Mouse (Mus musculus) brown adipose tissue, adult 24 weeks (tissue): ENCODE results near the gene Kif21a. TPM values are rescaled to one million over a fixed set of nuclear protein-coding genes. Genes with fewer than 3 reads are reported as not detected.

ENCODE experiments used
- H3K27ac ChIP-seq: fragments of 200-500 bp; replicated peaks from 2 replicates; pipeline ENCODE4 v1.5.1; 2012; ENCODE audit warnings: low read depth, mild to moderate bottlenecking, low read length
- H3K4me1 ChIP-seq: fragments of 200-500 bp; 2 replicates; pipeline ENCODE4 v1.6.1; 2012; ENCODE audit warnings: low read length, mixed read lengths; ENCODE audit not compliant: control insufficient read depth, insufficient read depth, insufficient read length
- H3K4me3 ChIP-seq: fragments of 200-500 bp; 2 replicates; pipeline ENCODE4 v1.5.1; 2012; ENCODE audit warnings: low read depth, mild to moderate bottlenecking, low read length, moderate library complexity; ENCODE audit not compliant: insufficient read depth
- polyA plus RNA-seq: library from polyadenylated mRNA; stranded (reverse); fragments of >200 nt; gene quantifications from 2 replicates; pipeline ENCODE4 v1.2.4, GENCODE M21; 2012; ENCODE audit not compliant: missing spikeins, insufficient read depth, insufficient read length

Kif21a gene
- polyA plus RNA-seq, 1 experiment: 10.6 TPM

- Histone ChIP-seq H3K27ac (no peak overlapping the region), H3K4me1 (no peaks in the 10 kb centered on the region), H3K4me3 (no peak overlapping the region)
These were observed 120.7 kb downstream of the Kif21a start for GRCm38 (mm10) chr15:90929043-90929442.

- Histone ChIP-seq H3K27ac (no peak overlapping the region), H3K4me3 (no peak overlapping the region), H3K4me1 (no peaks in the 10 kb centered on the region)
These were observed 153.3 kb downstream of the Kif21a start for GRCm38 (mm10) chr15:90896480-90896879.

- Histone ChIP-seq H3K4me1 (no peaks in the 10 kb centered on the region), H3K4me3 (no peak overlapping the region)
These were observed 162.3 kb downstream of the Kif21a start for GRCm38 (mm10) chr15:90887466-90887865.

More at GRCm38 (mm10) chr15:90887466-90887865, 162.3 kb downstream of the Kif21a start:
- no peak overlapping the region for H3K27ac ChIP-seq

Other genes with a start within 250 kb of the Kif21a start
- 77.8 and 88.6 TPM in 2 replicates for gene Abcd2, start 141.9 kb upstream of the Kif21a start, polyA plus RNA-seq
- not detected in 2 replicates for gene CN725425, start 149.5 kb upstream of the Kif21a start, polyA plus RNA-seq